Mouse (Mus musculus): ENCODE data around the gene Bad.

DNA sequence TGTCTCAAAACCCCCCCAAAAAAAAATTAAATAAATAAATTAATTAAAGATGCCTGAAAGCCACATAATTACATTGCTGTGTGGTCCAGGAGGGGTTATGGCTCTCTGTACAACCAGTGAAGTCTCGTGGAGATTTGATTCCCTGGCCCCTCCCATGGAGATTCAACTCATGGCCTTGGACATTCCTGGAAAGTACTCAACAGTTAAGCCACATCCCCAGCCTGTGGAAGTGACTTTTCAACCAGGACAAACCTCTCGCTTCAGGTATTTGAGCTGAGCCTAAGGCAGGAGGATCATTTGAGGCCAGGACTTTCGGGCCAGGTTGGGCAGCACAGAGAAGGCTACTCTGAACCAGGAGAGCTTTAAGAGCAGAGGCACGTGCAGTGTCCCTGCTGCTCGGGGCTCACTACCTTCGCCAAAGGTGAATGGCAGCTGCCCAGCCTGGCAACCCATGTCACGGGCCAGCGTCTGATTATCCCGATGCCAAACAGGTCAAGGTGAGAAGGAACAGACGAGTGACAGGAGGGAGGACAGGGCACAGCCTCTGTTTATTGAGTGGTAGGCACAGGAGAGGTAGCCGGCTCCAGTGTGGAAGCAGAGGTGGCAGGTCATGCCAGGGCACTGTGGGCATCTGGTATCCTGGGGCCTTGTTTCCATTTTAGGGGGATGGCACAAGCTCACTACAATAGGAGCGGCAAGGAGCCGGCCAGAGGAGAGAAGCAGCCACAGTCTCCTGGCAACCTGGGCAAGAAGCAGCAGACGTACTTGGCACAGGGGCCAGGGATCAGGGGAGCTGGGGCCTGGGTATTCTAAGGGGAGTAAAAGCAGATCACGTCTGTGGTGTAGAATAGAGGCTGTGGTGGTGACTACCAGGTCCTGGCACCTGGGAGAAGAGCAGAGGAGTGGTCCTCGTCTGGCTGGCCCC is 3.9 kb upstream of the Bad start:
- TF ChIP-seq CTCF (IDR thresholded peaks at IDR 0.05; ENCODE audit: low read depth, low read length) (no peak), POLR2A (IDR thresholded peaks at IDR 0.05; ENCODE audit: borderline replicate concordance, low read depth, low read length) (no peak)

Measured in bone marrow macrophage, adult 2 months (primary cell).